Mouse (Mus musculus): ENCODE measurements around the gene Ccdc69. TPM values are rescaled to one million over a fixed set of nuclear protein-coding genes. Genes with fewer than 3 reads are reported as not detected.

Ccdc69 gene
- polyA plus RNA-seq, 1 experiment from 2014 or later: 3.2 TPM

Other genes with a start within 250 kb of the Ccdc69 start
- 7.5 and 11.6 TPM in 2 replicates for gene Lyrm7, start 217.2 kb downstream of the Ccdc69 start, polyA plus RNA-seq (2015; fragmentation: Nextera tagmentation; extraction: Ambion mirVana)
- 602 and 675 TPM in 2 replicates for gene Hint1, start 211.7 kb downstream of the Ccdc69 start, polyA plus RNA-seq (2015; fragmentation: Nextera tagmentation; extraction: Ambion mirVana)
- 164 and 171 TPM in 2 replicates for gene Gpx3, start 175.7 kb downstream of the Ccdc69 start, polyA plus RNA-seq (2015; fragmentation: Nextera tagmentation; extraction: Ambion mirVana)
- 20.0 and 20.5 TPM in 2 replicates for gene Tnip1, start 115.2 kb downstream of the Ccdc69 start, polyA plus RNA-seq (2015; fragmentation: Nextera tagmentation; extraction: Ambion mirVana)
- gene Anxa6, start 44.7 kb downstream of the Ccdc69 start, polyA plus RNA-seq (2015; fragmentation: Nextera tagmentation; extraction: Ambion mirVana): 307 and 346 TPM in 2 replicates
- gene Gm2a, start 20.0 kb upstream of the Ccdc69 start, polyA plus RNA-seq (2015; fragmentation: Nextera tagmentation; extraction: Ambion mirVana): 21.7 and 22.2 TPM in 2 replicates
- 0.08 TPM in 1 of 2 replicates, not detected in the other for gene Slc36a3, start 73.6 kb upstream of the Ccdc69 start, polyA plus RNA-seq (2015; fragmentation: Nextera tagmentation; extraction: Ambion mirVana)
- 0.66 and 2.0 TPM in 2 replicates for gene Slc36a2, start 106.9 kb upstream of the Ccdc69 start, polyA plus RNA-seq (2015; fragmentation: Nextera tagmentation; extraction: Ambion mirVana)
- 2.1 and 2.7 TPM in 2 replicates for gene Slc36a1, start 126.2 kb upstream of the Ccdc69 start, polyA plus RNA-seq (2015; fragmentation: Nextera tagmentation; extraction: Ambion mirVana)

Measured in stomach, embryonic 15.5 days (tissue).